Mouse (Mus musculus): Measurements from ENCODE around the gene Sh3glb2. TPM values are rescaled to one million over a fixed set of nuclear protein-coding genes. Genes with fewer than 3 reads are reported as not detected.

Gene Sh3glb2
- total and polyA plus RNA-seq, 3 experiments: 37.7 to 125 (median 40.6) TPM

DNA sequence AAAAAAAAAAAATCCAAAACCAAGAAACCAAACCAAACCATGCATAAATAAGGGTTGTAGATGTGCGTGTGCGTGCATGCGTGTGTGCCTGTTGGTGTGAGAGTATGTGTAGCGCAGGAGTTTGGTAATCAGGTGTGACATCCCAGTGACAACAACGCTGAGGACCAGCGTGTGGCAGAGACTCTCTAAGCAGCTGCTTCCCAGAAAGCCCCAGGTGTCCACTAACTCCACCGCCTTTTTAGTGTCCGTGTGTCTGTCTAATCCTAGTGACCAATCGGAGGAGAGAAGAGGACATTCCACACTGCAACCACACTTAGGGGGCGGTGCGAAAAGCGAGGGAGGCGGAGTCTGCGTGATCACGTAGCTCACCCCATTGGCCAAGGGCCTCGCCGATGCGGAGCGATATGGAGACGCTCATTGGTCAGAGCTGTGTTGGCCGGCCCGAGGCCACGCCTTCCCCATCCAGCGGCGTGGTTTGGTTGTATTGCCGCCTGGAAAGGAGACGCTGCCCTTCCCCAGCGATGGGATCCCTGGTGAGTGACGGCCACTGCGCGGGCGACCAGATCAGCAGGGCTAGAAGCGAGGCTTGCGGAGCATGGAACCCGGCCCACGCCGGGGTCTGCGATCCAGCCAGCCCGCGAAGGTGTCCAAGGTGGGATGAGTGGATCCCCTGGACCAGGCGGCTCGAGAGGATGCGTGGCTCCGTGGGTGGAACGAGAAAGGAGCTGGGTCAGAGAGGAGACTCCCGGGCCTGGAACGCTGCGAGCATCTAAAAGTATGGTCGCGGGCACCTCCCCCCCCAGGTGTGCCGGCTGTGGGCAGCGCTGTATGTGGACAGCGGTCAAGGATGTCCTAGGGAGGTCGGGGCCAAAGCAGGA, 4.9 kb upstream of the Sh3glb2 start, which contains the start of gene Miga2:
Miga2 (plus strand) TSS at position 461 of the 878 bp plus-strand sequence.
- no peaks in the 10 kb centered on the region for H3K36me3 ChIP-seq (ENCODE audit: control insufficient read depth, insufficient read depth, low read length)
- peak within 1 kb of the TSS; percentile 93 for H3K27ac ChIP-seq
- H3K27me3 ChIP-seq (ENCODE audit: control insufficient read depth, insufficient read depth, low read length): no peaks in the 10 kb centered on the region
- peak within 1 kb of the TSS; percentile 99 for H3K4me3 ChIP-seq
- H3K79me2 ChIP-seq (replicated peaks; ENCODE audit: control insufficient read depth, insufficient read depth, low read length): no peaks in the 10 kb centered on the region
- peak; percentile 22 for TF ChIP-seq CTCF (IDR thresholded peaks at IDR 0.05)
- peak; percentile 29; the same call in 1 of the 2 replicates for TF ChIP-seq EP300 (IDR thresholded peaks at IDR 0.05; ENCODE audit: insufficient read depth, low read depth, low read length)
- TF ChIP-seq POLR2A (IDR thresholded peaks at IDR 0.05; ENCODE audit: insufficient read depth, low read depth, low read length): peak; percentile 90
- H3K4me1 ChIP-seq (ENCODE audit: control insufficient read depth, insufficient read depth, low read length): peaks cover 4% of the 10 kb centered on the region
- DNase-seq: peak; percentile 98 to 99
- under 1% methylated on average over 54 of the region's 54 CpGs for WGBS
- intact Hi-C loops (cut with DNase I): loop anchor here (2.0 kb wide), 2 partner anchors 27 to 51 kb away; partner anchors contain the start of gene Crat
- H3K9ac ChIP-seq (ENCODE audit: low read depth, low read length): peak within 1 kb of the TSS; percentile 76

DNA sequence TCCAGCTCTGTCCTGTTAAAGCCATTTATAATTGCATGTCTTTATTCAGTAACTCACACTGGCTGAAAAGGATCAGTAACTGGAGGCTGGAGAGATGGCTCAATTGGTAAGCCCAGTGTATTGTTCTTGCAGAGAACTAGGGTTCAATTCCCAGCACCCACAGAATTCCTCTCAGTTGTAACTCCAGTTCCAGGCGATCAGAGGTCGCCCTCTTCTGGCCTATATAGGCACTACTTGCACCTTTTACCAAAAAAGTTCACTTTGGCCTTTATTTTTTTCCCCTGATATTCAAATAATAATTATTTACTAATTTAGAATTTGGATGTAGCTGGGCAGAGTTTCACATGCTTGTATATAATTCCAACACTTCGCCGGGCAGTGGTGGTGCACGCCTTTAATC, 3.7 kb upstream of the Sh3glb2 start:
- H3K9ac ChIP-seq (ENCODE audit: low read depth, low read length): no peak overlapping the region

DNA sequence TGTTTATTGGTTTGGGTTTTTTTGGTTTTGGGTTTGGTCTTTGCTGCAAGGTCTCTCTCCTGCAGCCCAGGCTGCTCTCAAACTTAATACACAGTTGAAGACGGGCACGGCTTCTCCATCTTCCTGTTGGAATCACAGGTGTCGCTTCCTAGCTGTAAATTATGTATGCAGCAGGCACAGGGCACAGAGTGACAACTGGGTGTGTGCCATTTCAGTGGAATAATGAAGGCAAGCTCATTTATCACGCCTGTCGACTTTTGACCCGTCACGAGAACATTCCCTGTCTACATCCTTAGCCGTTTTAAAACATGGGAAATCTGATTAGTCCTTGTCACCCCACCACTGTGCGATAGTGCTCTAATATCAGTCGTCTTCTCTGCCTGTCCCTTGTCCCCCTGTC, 1.5 kb upstream of the Sh3glb2 start:
- 82% methylated on average over 10 of the region's 10 CpGs for WGBS
- H3K36me3 ChIP-seq (ENCODE audit: control insufficient read depth, insufficient read depth, low read length): no peaks in the 10 kb centered on the region; the same call in 1 of the 2 replicates
- H3K4me1 ChIP-seq (ENCODE audit: control insufficient read depth, insufficient read depth, low read length): peaks cover 22% of the 10 kb centered on the region
- no peak overlapping the region for H3K27ac ChIP-seq
- H3K27me3 ChIP-seq (ENCODE audit: control insufficient read depth, insufficient read depth, low read length): no peaks in the 10 kb centered on the region
- intact Hi-C loops (cut with DNase I): no loop called here
- peaks cover 1% of the 10 kb centered on the region; the same call in 1 of the 2 replicates for H3K79me2 ChIP-seq (replicated peaks; ENCODE audit: control insufficient read depth, insufficient read depth, low read length)
- DNase-seq: no peak
- H3K9ac ChIP-seq (ENCODE audit: low read depth, low read length): no peak overlapping the region
- H3K4me3 ChIP-seq: no peak overlapping the region
- no peak for TF ChIP-seq CTCF (IDR thresholded peaks at IDR 0.05)
- TF ChIP-seq EP300 (IDR thresholded peaks at IDR 0.05; ENCODE audit: insufficient read depth, low read depth, low read length): no peak
- no peak for TF ChIP-seq POLR2A (IDR thresholded peaks at IDR 0.05; ENCODE audit: insufficient read depth, low read depth, low read length)

More for the DNA sequence above, 3.7 kb upstream of the Sh3glb2 start:
- 69% methylated on average over 5 of the region's 5 CpGs for WGBS
- Histone ChIP-seq H3K36me3 (ENCODE audit: control insufficient read depth, insufficient read depth, low read length) (no peaks in the 10 kb centered on the region), H3K27me3 (ENCODE audit: control insufficient read depth, insufficient read depth, low read length) (no peaks in the 10 kb centered on the region), H3K4me3 (no peak overlapping the region), H3K27ac (no peak overlapping the region), H3K4me1 (ENCODE audit: control insufficient read depth, insufficient read depth, low read length) (peaks cover 10% of the 10 kb centered on the region), H3K79me2 (replicated peaks; ENCODE audit: control insufficient read depth, insufficient read depth, low read length) (peaks cover 1% of the 10 kb centered on the region; the same call in 1 of the 2 replicates)
- TF ChIP-seq CTCF (IDR thresholded peaks at IDR 0.05) (peak; percentile 50), POLR2A (IDR thresholded peaks at IDR 0.05; ENCODE audit: insufficient read depth, low read depth, low read length) (no peak), EP300 (IDR thresholded peaks at IDR 0.05; ENCODE audit: insufficient read depth, low read depth, low read length) (no peak)
- DNase-seq: no peak
- intact Hi-C loops (cut with DNase I): no loop called here

DNA sequence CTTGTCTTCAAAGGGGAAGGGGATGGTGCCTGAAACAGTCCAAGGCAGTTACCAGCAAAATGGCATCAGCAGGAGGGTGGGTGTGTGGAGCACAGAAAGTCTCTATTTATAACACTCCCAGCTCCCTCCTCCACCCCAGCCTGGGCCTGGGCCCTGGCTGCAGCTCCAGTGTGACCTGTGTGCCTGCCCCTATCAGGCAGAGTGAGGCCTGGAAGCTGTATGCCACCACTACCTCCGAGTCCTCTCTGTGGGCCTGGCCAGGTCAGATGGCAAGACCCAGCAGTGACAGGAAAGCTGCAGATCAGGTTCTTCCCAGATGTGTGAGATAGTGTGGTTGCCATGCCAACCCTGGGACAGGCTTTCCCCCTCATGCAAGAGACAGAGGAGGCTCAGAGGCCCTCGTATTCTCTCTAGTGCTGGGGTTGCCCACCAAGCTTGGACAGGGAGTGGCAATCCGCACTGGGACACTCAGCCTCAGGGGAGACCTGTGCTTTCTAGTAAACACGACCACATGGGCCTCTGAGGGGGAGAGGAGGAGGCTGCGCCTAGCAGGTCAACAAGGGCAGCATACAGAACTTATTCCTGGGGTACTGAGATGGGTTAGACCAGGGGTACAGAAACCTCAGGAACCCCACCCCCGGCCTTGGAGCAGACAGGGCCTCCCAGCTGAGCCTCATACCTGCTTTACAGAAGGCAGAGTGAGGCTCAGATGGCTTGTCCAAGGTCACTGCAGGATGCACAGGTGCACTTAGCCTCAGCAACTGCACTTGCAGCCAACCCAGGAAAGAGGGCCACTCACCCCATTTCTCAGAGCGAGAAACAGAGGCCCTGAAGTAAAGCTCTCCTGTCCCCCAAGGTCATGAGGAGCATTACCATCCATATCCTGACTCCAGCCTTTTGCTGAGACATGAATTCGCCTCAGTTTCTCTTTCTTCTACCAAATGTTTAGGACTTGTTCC, 1.3 kb downstream of the Sh3glb2 start:
- H3K4me1 ChIP-seq (ENCODE audit: control insufficient read depth, insufficient read depth, low read length): peaks cover 18% of the 10 kb centered on the region
- TF ChIP-seq POLR2A (IDR thresholded peaks at IDR 0.05; ENCODE audit: insufficient read depth, low read depth, low read length): no peak
- no peak for TF ChIP-seq CTCF (IDR thresholded peaks at IDR 0.05)
- no peak for TF ChIP-seq EP300 (IDR thresholded peaks at IDR 0.05; ENCODE audit: insufficient read depth, low read depth, low read length)
- H3K79me2 ChIP-seq (replicated peaks; ENCODE audit: control insufficient read depth, insufficient read depth, low read length): peaks cover 1% of the 10 kb centered on the region
- H3K36me3 ChIP-seq (ENCODE audit: control insufficient read depth, insufficient read depth, low read length): no peaks in the 10 kb centered on the region; the same call in 1 of the 2 replicates
- H3K9ac ChIP-seq (ENCODE audit: low read depth, low read length): peak overlapping the region; percentile 93
- no peaks in the 10 kb centered on the region for H3K27me3 ChIP-seq (ENCODE audit: control insufficient read depth, insufficient read depth, low read length)
- H3K27ac ChIP-seq: peak overlapping the region; percentile 87
- intact Hi-C loops (cut with DNase I): no loop called here
- 22% methylated on average over 8 of the region's 8 CpGs for WGBS
- DNase-seq: peak; percentile 49
- peak overlapping the region; percentile 72 for H3K4me3 ChIP-seq

DNA sequence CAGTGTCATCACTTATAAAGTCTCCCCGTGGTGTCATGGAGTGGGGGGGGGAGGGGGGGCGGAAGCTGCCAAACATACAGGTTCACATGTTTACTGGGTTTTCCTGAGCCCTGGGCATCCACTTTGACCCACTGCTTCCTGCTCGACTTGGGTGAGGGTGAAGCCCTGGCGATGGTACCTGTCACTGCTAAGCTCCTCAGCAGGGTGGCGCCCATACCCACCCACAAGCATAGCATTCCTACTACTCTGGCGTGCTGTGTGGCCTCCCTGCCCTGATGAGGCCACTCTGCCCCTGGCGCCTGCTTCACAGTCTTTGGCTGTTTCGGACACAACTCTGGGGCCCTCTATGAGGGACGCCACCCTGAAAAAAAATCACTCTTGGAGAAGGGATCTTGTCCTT, 2.2 kb downstream of the Sh3glb2 start:
- H3K79me2 ChIP-seq (replicated peaks; ENCODE audit: control insufficient read depth, insufficient read depth, low read length): peaks cover 1% of the 10 kb centered on the region
- TF ChIP-seq EP300 (IDR thresholded peaks at IDR 0.05; ENCODE audit: insufficient read depth, low read depth, low read length) (no peak), POLR2A (IDR thresholded peaks at IDR 0.05; ENCODE audit: insufficient read depth, low read depth, low read length) (no peak), CTCF (IDR thresholded peaks at IDR 0.05) (no peak)
- H3K9ac ChIP-seq (ENCODE audit: low read depth, low read length): 0 out of 2 replicates have a peak overlapping the region, but pooled peaks have one; percentile 14
- intact Hi-C loops (cut with DNase I): no loop called here
- no peaks in the 10 kb centered on the region; the same call in 1 of the 2 replicates for H3K36me3 ChIP-seq (ENCODE audit: control insufficient read depth, insufficient read depth, low read length)
- H3K27ac ChIP-seq: peak overlapping the region; percentile 87
- no peaks in the 10 kb centered on the region for H3K27me3 ChIP-seq (ENCODE audit: control insufficient read depth, insufficient read depth, low read length)
- no peak overlapping the region for H3K4me3 ChIP-seq
- peaks cover 18% of the 10 kb centered on the region for H3K4me1 ChIP-seq (ENCODE audit: control insufficient read depth, insufficient read depth, low read length)
- DNase-seq: no peak
- 53% methylated on average over 9 of the region's 9 CpGs for WGBS

All from heart, adult 2 months (tissue).